Mouse (Mus musculus): ENCODE data around the gene Oxct1.

Gene Oxct1

DNA sequence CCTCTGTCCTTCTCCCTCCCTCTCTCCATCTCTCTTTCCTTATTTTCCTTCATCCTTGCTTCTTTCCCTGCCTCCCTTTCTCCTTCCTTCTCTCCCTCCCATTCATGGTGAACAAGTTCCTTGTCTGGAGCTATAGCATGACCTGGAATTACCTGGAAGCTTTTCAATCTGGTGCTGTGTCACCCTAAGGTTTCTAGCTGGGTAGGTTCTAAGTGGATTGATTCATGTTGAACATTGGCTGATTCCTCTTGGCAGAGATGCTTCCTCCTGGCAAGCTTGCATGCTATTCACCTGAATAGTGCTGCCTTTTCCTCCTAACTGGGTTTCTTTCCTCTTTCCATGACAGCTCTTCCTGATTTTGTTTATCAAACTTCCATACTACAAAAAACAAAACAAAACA, 2.8 kb downstream of the Oxct1 start:
- DNase-seq (ENCODE audit: low spot score) = no peak

DNA sequence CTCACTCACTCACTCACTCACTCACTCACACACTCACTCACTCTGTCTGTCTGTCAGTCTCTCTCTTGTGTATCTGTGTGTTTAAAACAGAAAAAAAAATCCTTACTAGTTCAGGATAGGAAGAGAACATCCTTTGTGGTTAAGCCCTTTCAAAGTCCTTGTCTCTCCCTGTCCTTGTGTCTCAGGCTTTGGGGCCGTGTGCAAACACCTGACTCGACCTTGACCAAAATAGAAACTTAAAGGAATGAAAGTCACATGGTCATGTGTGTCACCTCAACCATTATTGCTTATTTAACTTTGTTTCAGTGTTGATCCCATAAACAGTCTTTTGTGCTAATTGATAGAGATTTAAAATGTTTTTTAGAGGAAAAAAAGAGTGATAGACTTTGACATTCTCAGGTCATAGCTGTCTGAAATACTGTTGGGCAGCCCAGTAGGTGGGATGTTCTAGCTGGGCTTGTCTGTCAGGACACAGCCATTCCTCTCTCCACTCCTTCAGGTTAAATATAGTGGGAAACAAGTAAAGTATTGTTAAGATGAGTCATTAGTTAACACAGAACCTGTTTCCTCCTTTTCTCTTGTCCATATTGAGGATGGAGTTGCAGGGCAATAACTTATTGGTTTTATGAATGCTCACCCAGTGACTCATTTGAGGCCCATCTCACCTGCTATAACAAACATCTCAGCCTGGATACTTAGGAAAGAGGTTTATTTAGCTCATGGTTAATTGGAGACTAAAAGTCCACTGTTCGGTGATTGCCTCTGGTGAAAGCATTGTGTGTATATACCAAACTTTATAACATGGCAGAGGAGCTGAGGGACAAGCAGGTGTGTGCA, 7.2 kb downstream of the Oxct1 start:
- no peak for DNase-seq (ENCODE audit: low spot score)

DNA sequence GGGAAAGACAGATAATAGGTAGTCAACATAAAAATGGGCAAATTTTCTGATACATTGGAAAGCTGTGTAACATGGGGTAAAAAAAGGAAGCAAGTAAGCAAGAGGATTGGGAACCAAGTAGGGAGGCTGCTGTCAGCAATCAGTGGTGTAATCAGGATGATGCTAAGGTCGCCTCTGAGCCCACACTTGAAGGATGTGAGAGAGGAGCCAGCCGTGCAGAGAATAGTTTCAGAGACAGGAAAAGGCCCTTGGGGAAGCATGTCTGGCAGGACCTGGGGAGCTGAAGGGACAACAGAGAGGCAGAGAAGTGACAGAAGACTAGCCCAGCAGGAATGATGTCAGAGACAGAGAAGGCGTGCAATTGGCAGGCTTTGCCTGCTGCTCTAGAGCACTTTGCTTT, 16.2 kb downstream of the Oxct1 start:
- DNase-seq (ENCODE audit: low spot score) = no peak

DNA sequence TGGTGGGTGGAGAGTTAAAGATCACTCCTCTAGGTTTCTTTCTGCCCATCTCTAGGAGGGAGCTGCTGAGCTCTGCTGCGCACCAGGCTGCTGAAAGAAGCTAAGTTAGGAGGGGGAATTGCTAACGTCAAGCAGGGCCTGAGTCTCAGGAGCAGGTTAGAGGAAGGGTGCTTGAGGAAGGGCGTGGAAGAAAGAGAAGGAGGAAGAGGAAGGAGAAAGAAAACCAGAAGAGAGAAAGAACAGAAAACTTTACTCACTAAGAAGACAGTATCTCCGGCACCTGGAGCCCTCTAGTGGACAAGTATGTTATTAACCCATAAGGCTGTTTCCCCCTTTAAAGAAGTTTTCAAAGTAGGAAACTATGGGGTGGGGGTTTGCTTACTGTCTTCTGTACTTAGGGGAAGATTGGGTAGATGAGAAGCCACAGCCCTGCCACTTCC, 16.9 kb downstream of the Oxct1 start:
- no peak for DNase-seq (ENCODE audit: low spot score)

DNA sequence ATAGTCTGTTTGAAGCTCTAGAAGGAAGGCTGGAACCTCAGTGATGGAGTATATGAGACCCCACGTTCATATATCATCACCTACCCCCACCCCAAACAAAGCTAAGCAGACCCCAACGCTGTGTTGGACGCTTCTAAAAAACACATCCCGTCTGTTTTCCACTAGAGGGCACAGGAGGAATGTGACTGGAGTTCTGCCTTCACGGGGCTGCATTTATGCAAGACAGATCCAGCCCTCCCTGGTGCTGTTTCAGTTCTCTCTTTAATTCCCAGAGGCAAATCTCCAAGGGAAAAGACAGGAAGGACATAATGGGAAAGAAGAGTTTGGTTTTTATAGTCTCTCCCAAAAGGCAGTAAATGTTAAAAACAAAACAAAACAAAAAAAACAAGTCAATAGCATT, 30.4 kb downstream of the Oxct1 start:
- no peak for DNase-seq (ENCODE audit: low spot score)

DNA sequence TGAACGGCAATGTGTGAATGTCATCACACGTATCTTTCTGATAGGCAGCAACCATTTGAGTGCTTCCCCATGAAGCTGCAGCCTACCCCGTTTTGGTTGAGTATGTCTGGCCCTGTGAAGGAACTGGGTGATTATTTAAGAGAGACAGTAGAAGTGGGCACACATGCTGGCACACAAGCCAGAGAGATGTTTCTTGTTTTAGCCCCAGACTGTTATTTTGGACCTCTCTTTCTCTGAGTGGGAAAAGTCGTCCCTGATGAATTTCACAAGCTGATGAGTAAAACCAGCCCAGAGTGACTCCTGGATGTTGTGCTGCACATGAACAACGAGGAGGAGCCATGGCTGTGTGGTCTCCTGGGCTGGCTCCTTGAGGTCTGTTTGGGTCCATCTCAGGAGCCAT, 37.4 kb downstream of the Oxct1 start:
- DNase-seq (ENCODE audit: low spot score) = no peak

DNA sequence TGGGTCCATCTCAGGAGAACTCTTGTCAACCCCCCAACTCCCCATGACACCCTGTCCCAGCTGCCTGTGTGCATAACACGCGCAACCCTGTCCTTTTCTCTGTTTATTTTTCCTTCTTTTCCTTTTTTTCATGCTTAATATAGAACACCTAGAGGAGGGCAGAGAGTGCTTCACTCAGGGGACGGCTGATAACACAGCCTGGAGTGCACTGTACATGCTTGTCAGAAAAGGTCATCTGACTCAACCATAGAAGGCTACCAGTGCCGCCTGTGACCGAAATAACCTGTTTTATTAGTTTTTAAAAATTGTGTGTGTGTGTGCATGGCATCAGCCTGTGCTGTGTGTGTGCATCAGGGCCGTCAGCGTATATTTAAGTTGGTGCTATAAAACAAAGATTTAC, 37.8 kb downstream of the Oxct1 start:
- DNase-seq (ENCODE audit: low spot score) = no peak

DNA sequence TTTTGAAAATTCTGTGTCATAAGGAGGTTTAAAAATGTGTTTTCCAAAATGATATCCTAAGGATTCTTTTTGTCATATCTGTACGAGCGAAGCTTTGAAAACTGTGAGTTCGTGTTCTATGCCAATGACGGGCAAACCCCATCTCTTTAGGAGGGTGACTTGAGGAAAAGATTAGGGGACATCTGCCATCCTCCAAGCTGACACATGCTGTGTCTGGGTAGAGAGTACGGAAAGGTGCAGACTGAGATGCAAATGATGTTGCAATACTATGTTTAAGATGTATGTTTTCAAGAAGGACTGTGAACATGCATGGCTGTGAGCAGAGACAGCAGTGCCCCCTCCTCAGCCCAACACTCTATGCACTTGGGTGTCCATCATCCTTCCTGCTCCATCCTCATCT, 38.5 kb downstream of the Oxct1 start:
- DNase-seq (ENCODE audit: low spot score) = no peak

DNA sequence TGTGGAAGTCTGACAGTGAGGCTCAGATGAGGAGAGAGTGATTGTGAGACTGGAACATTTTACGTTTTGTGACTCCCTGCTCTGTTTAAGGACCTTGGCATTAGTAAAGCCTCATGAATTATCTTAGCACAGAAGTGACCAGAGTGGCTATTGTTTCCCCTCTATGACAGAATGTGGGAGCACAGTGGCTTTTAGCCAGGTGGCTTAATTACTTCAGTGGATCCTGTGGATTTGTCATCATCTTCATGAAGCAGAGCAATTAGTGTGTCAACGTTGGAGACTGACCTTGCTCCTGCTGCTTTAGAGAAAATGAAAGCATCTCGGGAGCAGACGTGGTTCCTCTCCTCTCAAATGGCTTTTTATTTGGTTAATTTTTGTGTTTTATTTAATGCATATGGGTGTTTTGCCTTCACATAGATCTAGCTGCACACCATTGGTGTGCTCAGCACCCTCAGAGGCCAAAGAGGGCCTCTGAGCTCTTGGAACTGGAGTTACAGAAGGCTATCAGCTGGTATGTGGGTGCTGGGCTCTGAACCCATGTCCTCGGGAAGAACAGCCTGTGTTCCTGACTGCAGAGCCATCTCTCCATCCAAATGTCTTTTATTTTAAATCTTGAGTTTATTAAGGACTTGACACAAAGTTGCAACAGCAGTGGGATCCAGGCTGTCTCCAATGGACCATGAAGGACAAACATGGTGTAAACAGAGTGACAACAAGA, 41.2 kb downstream of the Oxct1 start:
- no peak for DNase-seq (ENCODE audit: low spot score)

DNA sequence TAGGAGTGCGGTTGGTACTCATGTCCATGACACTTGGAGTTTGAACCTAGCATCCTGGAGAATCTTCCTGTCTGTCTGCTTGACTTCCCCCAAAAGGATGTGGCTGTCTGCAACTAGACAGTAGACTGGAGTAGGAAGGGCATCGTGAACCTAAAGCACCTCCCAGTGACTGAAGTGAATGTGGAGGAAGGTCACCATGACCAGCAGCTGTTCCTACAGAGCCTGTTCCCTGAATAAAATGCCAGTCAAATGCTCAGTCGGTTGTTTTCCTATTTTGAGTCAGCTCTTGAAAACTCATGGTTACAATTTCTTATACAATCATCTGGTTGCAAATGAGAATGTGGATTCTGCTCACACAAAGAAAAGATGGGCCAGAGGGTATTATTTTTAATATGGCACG, 51.8 kb downstream of the Oxct1 start:
- no peak for DNase-seq (ENCODE audit: low spot score)

DNA sequence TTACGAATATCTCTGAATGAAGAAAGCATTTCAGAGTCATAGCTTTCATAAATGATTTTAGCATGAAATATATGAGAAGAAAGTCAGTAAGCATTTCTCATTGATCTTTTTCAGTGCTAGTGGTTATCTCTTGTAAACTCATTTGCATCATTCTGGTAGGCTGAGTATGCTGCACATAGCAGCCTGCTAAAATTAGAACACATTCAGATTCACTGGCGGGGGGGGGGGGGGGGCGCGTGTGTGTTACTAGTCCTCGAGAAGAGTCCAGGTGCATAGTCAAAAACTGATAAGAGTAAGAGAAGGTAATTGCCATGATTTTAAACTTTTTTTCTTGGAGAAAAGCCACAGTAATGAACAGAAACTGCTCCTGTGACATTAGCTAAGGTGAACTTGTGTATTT, 52.6 kb downstream of the Oxct1 start:
- DNase-seq (ENCODE audit: low spot score) = no peak

DNA sequence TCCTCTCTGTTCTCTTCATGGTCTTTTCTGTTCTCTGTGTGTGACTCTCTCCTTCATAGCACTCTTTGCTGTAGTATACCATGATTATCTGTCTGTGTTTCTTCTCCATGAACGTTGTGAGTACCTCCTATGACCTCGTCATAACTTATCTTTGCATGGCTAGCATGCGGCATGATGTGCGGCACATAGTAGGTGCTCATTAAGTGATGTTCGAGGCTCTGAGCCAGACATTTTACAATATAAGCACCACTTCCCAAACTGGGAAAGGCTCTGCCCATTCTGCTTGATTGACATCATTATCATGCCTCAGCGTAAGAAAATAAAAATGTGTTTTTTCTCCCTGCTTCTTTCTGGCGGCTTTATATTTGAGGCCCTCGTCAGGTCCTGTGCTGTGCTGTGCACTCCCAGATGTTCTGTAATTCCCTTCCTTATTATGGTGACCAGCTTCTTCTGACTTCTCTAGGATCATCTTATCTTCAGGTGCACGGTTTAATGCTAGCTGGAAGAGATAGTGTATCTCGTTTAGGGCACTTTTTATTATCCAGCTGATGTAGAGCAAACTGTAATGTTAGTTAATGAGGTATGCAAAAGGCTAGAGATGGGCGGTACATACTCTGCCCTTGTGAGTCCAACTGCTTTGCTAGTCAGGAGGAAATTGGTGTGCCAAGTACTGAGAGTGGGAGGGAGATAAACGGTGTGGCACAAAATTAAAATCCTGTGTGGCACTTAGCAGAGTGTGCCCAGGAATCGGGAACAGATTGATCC, 53.4 kb downstream of the Oxct1 start:
- no peak for DNase-seq (ENCODE audit: low spot score)

DNA sequence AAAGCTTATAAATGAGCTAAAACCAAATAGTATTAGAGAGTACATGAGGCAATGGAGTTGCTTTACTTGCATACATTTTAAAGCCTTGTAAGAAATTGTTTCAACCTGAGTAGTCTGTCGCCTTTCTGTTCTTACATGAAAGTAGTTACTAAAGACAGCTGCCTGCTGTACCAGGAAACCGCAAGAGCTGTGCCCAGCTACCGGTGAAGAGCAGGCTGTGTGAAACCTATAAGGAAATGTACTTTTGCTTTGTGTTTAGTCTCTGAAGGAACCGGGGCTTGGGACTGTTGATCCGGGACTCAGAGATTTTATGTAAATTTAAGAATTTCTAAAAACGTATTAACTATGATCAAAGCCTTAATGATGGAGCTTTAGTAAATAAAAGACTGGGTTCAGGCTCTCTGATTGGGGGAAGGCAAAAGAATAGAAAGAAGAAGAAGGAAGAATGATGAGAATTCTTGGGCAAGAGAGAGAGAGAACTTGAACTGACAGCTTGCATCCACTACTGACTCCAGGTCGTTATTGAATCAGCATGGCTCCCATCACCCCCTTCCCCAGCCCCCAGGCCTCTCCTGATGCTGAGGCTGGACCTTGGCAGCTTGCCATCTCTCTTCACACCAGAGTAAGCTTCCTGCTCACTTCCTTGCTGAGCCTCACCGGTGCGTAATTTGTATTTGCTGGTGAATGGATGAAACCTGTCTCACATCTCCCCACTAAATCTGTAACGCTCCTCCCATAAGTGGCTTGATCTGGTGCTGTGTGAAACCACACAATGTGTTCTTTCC, 59.6 kb downstream of the Oxct1 start:
- DNase-seq (ENCODE audit: low spot score) = no peak

DNA sequence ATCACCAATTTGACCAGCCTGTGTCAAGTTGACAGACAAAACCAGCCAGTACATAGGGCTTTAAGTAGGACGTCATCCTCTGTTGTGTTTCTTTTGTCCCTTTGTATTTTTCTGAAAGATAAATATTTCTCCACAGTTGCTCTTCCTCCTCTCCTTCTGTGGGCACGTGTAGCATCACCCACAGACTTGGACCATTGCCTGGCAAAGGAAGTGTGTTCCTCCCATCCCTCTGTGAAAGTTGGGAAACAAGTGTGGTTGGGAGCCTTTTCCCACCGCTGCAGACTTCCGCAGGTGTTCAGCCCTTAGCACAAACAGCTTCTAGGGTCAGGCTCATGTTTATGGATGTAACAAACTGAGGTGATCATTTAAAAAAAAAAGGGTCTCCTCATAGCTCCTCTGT, 61.3 kb downstream of the Oxct1 start:
- DNase-seq (ENCODE audit: low spot score) = no peak

DNA sequence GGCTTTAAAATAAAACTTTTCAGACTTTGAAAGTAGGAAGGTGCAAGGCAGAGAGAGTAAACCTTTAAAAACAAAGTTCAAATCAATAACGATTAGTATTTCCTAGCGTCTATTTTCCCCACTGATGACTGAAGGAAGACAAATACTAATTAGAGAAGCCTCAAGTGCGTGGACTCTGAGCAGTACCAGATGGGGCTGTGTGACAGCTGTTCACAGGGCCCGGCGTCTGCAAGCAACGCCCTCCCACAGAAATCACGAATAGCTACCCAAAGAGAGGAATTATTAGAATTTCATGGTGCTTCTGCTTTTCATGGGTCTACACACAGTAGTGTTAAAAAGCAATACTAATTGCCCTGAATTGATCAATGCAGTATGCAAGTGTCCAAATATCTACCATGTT, 61.7 kb downstream of the Oxct1 start:
- DNase-seq (ENCODE audit: low spot score) = no peak

DNA sequence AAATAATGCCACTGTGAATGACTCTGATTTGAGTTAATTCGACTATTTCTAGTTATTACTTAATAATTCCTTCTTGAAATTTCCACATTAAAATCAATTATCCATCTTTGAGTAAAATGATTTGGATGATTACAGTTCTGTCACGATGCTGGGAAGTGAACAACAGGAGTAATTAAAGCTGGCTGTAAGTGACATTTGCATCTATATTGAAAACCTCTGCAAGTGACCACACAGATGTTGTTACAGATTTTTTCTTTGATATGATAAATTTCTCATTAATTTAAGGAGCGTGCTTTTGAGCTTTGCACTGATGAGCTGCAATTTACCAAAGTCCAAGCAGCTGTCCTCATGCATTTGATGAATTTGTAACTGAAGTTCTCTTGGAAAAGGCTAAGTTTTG, 64.4 kb downstream of the Oxct1 start:
- DNase-seq (ENCODE audit: low spot score) = no peak

DNA sequence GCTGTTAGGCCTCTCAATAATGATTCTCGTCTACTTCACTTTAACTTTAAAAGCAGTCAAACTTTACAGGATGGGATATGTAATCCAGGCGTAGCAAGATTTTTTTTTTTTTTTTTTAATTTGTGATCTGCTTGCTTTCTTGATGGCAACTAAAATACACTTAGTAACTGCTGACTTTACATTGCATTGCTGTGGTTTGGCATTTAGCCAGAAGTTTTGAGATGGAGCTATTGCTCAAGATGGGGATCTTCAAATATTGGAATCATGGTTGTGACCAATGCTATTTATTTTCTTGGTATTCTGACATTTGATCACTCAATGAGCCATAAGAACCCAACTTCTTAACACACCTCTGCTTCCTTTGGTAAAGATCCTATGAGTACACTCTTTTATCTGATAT, 66.4 kb downstream of the Oxct1 start:
- no peak for DNase-seq (ENCODE audit: low spot score)

DNA sequence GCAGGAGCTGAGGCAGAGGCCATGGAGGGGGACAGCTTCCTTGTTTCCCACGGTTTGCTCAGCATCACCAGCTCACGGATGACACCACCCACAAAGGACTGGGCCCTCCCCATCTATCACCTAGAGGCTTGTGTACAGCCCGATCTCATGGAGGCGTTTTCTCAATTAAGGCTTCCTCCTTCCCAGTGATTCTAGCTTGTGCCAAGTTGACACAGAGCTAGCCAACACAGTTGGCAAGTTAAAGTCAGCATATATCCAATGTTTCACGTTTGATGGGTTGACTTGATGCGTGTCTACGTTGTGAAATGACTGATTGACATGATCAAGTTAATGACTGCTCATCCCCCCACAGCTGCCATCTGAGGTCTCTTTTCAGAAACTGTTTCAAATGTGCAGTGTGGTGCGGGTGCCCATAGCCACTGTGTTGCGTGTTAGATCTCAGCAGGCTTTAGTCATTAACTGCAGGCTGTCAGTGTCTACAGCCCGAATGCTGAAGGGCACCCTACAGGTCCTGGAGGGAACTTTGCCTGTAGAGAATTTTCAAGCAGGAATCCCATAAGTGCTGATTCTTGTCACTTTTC, 74.2 kb downstream of the Oxct1 start:
- DNase-seq (ENCODE audit: low spot score) = no peak

DNA sequence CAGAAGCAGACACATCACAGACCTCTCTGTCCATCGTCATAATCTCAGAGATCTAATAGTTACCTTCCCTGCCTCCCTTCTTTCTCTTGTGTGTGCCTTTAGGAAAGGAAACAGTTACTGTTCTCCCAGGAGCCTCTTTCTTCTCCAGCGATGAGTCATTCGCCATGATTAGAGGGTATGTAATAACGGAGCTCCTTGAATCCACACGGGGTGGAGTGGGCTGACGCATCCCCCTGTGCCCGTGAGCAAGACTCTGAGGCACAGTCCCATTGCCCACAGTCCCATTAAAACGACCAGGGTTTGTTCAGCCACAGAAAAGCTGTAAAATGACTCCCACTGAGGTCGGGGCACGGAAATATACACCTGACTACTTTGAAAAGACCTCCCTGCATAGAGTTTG, 74.8 kb downstream of the Oxct1 start:
- no peak for DNase-seq (ENCODE audit: low spot score)

DNA sequence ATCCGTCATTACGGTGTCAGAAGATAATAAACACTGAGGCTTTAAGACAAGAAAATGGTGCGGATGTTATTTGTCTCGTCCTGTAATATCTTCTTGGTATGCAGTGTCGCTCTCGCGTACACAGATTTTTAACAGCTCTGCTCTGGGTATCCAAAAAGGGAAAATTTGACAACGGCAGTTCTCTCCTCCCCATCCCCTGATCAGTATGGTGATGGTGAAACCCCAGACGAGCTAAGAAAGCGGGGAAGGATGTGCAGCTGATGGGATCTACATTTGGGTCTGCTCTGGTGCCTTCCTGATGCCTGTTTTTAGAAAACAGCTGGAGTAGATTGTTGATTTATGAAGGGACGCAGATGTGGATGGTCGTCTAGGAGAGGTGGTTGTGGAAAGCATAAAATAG, 78.1 kb downstream of the Oxct1 start:
- no peak for DNase-seq (ENCODE audit: low spot score)

DNA sequence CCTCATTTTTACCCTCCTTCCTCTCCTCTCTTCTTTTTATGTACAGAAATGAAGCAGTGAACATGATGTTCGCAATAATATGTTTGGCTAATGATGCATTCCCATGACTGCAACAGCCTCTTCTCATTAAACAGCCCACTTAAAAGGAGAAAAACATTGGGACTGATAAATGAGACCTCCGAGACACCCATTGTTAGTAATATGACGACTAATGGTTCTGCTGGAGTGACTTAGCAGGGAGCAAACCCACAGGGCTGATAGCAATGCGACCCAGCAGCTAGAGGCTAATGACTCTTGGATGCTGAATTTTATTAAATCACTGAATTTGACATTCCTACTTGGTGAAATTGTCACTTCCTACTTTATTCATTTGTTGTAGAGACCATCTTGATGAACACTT, 79.3 kb downstream of the Oxct1 start:
- DNase-seq (ENCODE audit: low spot score) = no peak

DNA sequence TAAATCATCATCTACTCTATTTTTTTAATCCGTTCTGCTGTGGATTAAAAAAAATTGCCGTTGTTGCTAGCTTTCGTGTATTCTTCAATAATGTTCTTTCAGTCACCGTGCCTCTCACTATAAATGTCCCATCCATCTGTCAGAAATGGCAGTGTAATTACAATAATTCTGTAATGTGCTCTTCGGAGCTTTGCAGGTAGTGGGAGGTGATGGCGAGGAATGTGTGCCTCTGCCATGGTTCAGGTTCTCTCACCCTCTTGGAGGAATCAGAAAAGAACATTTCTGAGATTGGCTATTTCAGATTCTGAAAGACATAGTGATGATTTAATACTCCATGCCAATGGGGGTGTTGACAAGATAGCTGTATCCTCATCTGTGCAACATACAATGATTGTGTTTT, 93.8 kb downstream of the Oxct1 start:
- DNase-seq (ENCODE audit: low spot score) = no peak

All from ovary, adult 18-20 months (tissue).